Mouse (Mus musculus): Measurements from ENCODE around the gene Efcab11.
A peak's percentile ranks its signal among the peaks of the same experiment; 100 is the strongest.

Efcab11 gene

GRCm38 (mm10) chr12:99752986-99753385, 131.3 kb downstream of the Efcab11 start:
- ATAC-seq (ENCODE audit: low TSS enrichment), result no peak

GRCm38 (mm10) chr12:99749391-99749790, 134.8 kb downstream of the Efcab11 start:
- ATAC-seq (ENCODE audit: low TSS enrichment), result no peak

GRCm38 (mm10) chr12:99741631-99742030, 142.6 kb downstream of the Efcab11 start:
- no peak for ATAC-seq (ENCODE audit: low TSS enrichment)

- no peak for ATAC-seq (ENCODE audit: low TSS enrichment)
Measured at GRCm38 (mm10) chr12:99739211-99739610, 145.0 kb downstream of the Efcab11 start.

GRCm38 (mm10) chr12:99738256-99738655, 146.0 kb downstream of the Efcab11 start:
- no peak for ATAC-seq (ENCODE audit: low TSS enrichment)

- no peak for ATAC-seq (ENCODE audit: low TSS enrichment)
Measured at GRCm38 (mm10) chr12:99736971-99737370, 147.3 kb downstream of the Efcab11 start.

- no peak for ATAC-seq (ENCODE audit: low TSS enrichment)
Measured at GRCm38 (mm10) chr12:99735172-99735571, 149.1 kb downstream of the Efcab11 start.

- no peak for ATAC-seq (ENCODE audit: low TSS enrichment)
Measured at GRCm38 (mm10) chr12:99724206-99724605, 160.0 kb downstream of the Efcab11 start.

- no peak for ATAC-seq (ENCODE audit: low TSS enrichment)
Measured at GRCm38 (mm10) chr12:99723791-99724190, 160.4 kb downstream of the Efcab11 start.

GRCm38 (mm10) chr12:99721318-99721717, 162.9 kb downstream of the Efcab11 start:
- peak; percentile 88 for ATAC-seq (ENCODE audit: low TSS enrichment)

- ATAC-seq (ENCODE audit: low TSS enrichment), result peak; percentile 56
Measured at GRCm38 (mm10) chr12:99719777-99720176, 164.5 kb downstream of the Efcab11 start.

GRCm38 (mm10) chr12:99718161-99718560, 166.1 kb downstream of the Efcab11 start:
- ATAC-seq (ENCODE audit: low TSS enrichment), result no peak

GRCm38 (mm10) chr12:99716038-99716610, 168.1 kb downstream of the Efcab11 start:
- peak; percentile 83 for ATAC-seq (ENCODE audit: low TSS enrichment)

GRCm38 (mm10) chr12:99715129-99716037, 168.9 kb downstream of the Efcab11 start:
- ATAC-seq (ENCODE audit: low TSS enrichment), result peak; percentile 6; the same call in 1 of the 2 replicates

- no peak; the same call in 1 of the 2 replicates for ATAC-seq (ENCODE audit: low TSS enrichment)
Measured at GRCm38 (mm10) chr12:99712214-99712613, 172.0 kb downstream of the Efcab11 start.

GRCm38 (mm10) chr12:99702248-99702647, 182.0 kb downstream of the Efcab11 start:
- no peak for ATAC-seq (ENCODE audit: low TSS enrichment)

- ATAC-seq (ENCODE audit: low TSS enrichment), result no peak
Measured at GRCm38 (mm10) chr12:99700380-99700779, 183.9 kb downstream of the Efcab11 start.

- no peak for ATAC-seq (ENCODE audit: low TSS enrichment)
Measured at GRCm38 (mm10) chr12:99699379-99700023, 184.7 kb downstream of the Efcab11 start.

GRCm38 (mm10) chr12:99694066-99694465, 190.2 kb downstream of the Efcab11 start:
- no peak for ATAC-seq (ENCODE audit: low TSS enrichment)

- ATAC-seq (ENCODE audit: low TSS enrichment), result no peak
Measured at GRCm38 (mm10) chr12:99686418-99686992, 197.7 kb downstream of the Efcab11 start.

- ATAC-seq (ENCODE audit: low TSS enrichment), result no peak
Measured at GRCm38 (mm10) chr12:99685451-99686100, 198.7 kb downstream of the Efcab11 start.

- ATAC-seq (ENCODE audit: low TSS enrichment), result no peak
Measured at GRCm38 (mm10) chr12:99681681-99682080, 202.6 kb downstream of the Efcab11 start.

Data from frontal cortex, adult (tissue).